Mouse (Mus musculus): ENCODE measurements around the gene Lrmda. TPM values are rescaled to one million over a fixed set of nuclear protein-coding genes. Genes with fewer than 3 reads are reported as not detected.

The Lrmda gene
- total and polyA plus RNA-seq, 2 experiments from 2014 or later: 0.38 to 0.82 TPM

DNA sequence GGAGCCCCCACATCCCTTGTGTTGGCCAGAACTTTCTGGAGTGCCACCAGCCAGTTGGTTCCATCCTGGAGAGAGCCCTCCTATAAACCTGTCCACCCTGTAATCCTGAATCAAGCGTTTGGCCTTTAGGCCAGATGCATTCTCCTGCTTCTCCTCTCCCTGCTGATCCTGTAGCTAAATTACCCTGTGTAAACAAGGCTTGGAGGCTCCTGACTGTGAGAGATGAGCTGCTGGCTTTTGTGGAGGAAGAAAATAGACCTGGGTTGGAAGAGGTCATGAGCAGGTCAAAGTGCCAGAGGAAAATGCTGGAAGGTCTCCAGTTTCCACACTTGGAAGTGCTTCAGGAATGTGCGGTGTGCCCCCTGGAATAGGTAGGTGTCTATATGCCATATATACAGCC, 135.5 kb downstream of the Lrmda start:
- ATAC-seq (ENCODE audit: insufficient read depth, low read depth): no peak
- no peak overlapping the region for H3K4me3 ChIP-seq (ENCODE audit: low read depth, low read length)
- no peak overlapping the region for H3K27ac ChIP-seq (ENCODE audit: low read depth)
- TF ChIP-seq EP300 (IDR thresholded peaks at IDR 0.05; ENCODE audit: low read depth) (no peak), CTCF (IDR thresholded peaks at IDR 0.05; ENCODE audit: low read depth) (no peak)
- H3K9me3 ChIP-seq (replicated peaks; ENCODE audit: control insufficient read depth, low read length): no peaks in the 10 kb centered on the region
- no peaks in the 10 kb centered on the region for H3K36me3 ChIP-seq (replicated peaks; ENCODE audit: control insufficient read depth, insufficient read depth, low read length)
- no peak overlapping the region for H3K4me2 ChIP-seq (ENCODE audit: low read depth, low read length)
- H3K4me1 ChIP-seq (ENCODE audit: control insufficient read depth, insufficient read depth): peaks cover 8% of the 10 kb centered on the region
- WGBS: 24% methylated on average over 2 of the region's 2 CpGs
- H3K27me3 ChIP-seq (ENCODE audit: control insufficient read depth, insufficient read depth, low read length): no peaks in the 10 kb centered on the region
- no peak for DNase-seq (ENCODE audit: low spot score)
- no peak overlapping the region for H3K9ac ChIP-seq (replicated peaks; ENCODE audit: low read depth, low read length)

DNA sequence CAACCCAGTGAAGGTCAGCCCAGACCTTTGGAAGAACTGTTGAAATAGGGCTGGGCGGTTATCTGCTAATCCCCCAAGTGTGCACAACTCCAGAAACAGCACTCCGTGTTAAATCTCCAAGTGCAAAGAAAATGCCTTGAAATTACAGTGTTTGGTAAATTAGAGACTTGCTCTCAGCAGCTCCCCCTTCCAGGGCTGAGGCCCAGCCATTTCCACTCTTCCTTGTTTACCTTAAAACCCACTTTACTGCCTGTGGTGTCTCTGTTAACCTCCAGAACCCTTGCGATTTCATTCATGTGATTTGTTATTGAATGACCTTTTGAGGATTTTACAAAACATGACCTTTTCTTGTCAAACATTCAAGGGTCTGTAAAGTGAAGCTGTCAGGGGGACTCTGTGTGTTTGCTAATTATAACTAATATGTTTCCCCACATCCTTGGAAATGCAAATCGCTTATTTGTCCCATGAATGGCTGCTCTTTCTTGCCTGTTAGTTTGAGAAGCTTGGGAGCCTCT, 136.1 kb downstream of the Lrmda start:
- 59% methylated on average over 4 of the region's 4 CpGs for WGBS
- no peaks in the 10 kb centered on the region for H3K36me3 ChIP-seq (replicated peaks; ENCODE audit: control insufficient read depth, insufficient read depth, low read length)
- no peak for TF ChIP-seq CTCF (IDR thresholded peaks at IDR 0.05; ENCODE audit: low read depth)
- TF ChIP-seq EP300 (IDR thresholded peaks at IDR 0.05; ENCODE audit: low read depth): no peak
- no peaks in the 10 kb centered on the region for H3K9me3 ChIP-seq (replicated peaks; ENCODE audit: control insufficient read depth, low read length)
- H3K27ac ChIP-seq (ENCODE audit: low read depth): no peak overlapping the region
- H3K4me2 ChIP-seq (ENCODE audit: low read depth, low read length): no peak overlapping the region
- DNase-seq (ENCODE audit: low spot score) (no peak), ATAC-seq (ENCODE audit: insufficient read depth, low read depth) (no peak)
- peaks cover 8% of the 10 kb centered on the region for H3K4me1 ChIP-seq (ENCODE audit: control insufficient read depth, insufficient read depth)
- H3K27me3 ChIP-seq (ENCODE audit: control insufficient read depth, insufficient read depth, low read length): no peaks in the 10 kb centered on the region
- no peak overlapping the region for H3K4me3 ChIP-seq (ENCODE audit: low read depth, low read length)
- H3K9ac ChIP-seq (replicated peaks; ENCODE audit: low read depth, low read length): no peak overlapping the region

DNA sequence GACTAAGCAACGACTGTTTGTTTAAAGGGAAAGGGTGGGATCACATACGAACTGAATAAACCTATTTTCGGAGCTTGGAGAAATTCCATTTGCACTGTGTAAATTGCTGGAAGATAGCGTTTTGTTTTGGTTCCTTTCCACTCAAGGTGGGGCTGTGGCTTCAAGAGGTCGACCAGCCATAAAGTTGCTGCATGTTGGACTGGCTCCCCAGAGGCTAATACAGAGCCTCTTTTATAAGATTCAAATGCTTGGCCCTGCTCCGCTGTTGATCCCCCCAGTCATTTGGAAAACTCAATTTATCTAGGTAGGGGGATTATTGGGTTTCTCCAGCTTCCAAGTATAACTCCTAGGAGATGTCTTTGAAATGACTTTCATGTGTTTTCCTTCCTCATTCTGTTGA, 137.5 kb downstream of the Lrmda start:
- Histone ChIP-seq H3K36me3 (replicated peaks; ENCODE audit: control insufficient read depth, insufficient read depth, low read length) (no peaks in the 10 kb centered on the region), H3K27ac (ENCODE audit: low read depth) (no peak overlapping the region), H3K4me3 (ENCODE audit: low read depth, low read length) (no peak overlapping the region), H3K9me3 (replicated peaks; ENCODE audit: control insufficient read depth, low read length) (no peaks in the 10 kb centered on the region), H3K4me2 (ENCODE audit: low read depth, low read length) (no peak overlapping the region), H3K9ac (replicated peaks; ENCODE audit: low read depth, low read length) (no peak overlapping the region), H3K27me3 (ENCODE audit: control insufficient read depth, insufficient read depth, low read length) (no peaks in the 10 kb centered on the region), H3K4me1 (ENCODE audit: control insufficient read depth, insufficient read depth) (peaks cover 8% of the 10 kb centered on the region)
- no peak for DNase-seq (ENCODE audit: low spot score)
- ATAC-seq (ENCODE audit: insufficient read depth, low read depth): no peak
- WGBS: 55% methylated on average over 6 of the region's 6 CpGs
- TF ChIP-seq CTCF (IDR thresholded peaks at IDR 0.05; ENCODE audit: low read depth) (no peak), EP300 (IDR thresholded peaks at IDR 0.05; ENCODE audit: low read depth) (no peak)

DNA sequence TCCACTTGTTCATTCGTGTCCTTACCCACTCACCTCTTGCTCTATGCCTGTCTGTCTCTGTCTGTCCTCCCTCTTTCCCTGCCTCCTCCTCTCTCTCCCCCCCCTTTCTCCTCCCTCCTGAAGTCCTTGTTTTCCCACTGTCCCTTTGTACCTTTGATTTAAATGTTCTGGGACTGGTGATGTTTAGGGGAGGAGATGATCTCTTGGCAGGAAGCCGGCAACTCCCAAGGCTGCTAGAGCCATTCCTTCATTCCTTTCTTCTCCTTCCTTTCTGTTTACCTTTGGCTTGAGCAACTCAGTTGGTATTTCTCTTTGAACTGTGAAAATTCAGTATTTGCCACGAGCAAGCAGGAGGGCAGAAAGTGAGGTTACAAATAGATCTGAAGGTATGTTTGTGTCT, 141.9 kb downstream of the Lrmda start:
- Histone ChIP-seq H3K36me3 (replicated peaks; ENCODE audit: control insufficient read depth, insufficient read depth, low read length) (no peaks in the 10 kb centered on the region), H3K27ac (ENCODE audit: low read depth) (no peak overlapping the region), H3K27me3 (ENCODE audit: control insufficient read depth, insufficient read depth, low read length) (no peaks in the 10 kb centered on the region), H3K4me3 (ENCODE audit: low read depth, low read length) (no peak overlapping the region), H3K4me2 (ENCODE audit: low read depth, low read length) (no peak overlapping the region), H3K4me1 (ENCODE audit: control insufficient read depth, insufficient read depth) (no peaks in the 10 kb centered on the region), H3K9me3 (replicated peaks; ENCODE audit: control insufficient read depth, low read length) (no peaks in the 10 kb centered on the region), H3K9ac (replicated peaks; ENCODE audit: low read depth, low read length) (no peak overlapping the region)
- no peak for ATAC-seq (ENCODE audit: insufficient read depth, low read depth)
- WGBS: 38% methylated on average over 3 of the region's 3 CpGs
- TF ChIP-seq CTCF (IDR thresholded peaks at IDR 0.05; ENCODE audit: low read depth) (no peak), EP300 (IDR thresholded peaks at IDR 0.05; ENCODE audit: low read depth) (no peak)
- no peak for DNase-seq (ENCODE audit: low spot score)

DNA sequence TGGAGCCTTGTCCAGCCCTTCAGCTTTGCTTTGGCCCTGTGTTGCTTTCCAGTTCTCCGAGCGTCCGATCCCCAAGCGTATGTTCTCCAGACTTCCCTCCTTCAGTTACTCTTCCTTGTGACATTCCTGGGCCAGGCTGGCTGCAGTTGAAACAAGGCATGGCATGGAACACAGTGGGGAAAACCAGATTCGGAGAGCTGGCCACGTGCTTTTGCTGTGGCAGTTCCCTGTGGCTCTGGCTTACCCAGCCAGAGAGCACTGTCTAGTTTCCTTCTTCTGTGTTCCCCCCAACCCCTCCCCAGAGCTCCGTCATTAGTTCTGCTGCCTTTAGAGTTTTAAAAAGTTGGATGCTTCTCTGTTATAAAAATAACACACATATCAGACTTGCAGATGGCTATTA, 147.8 kb downstream of the Lrmda start:
- Histone ChIP-seq H3K9me3 (replicated peaks; ENCODE audit: control insufficient read depth, low read length) (no peaks in the 10 kb centered on the region), H3K4me1 (ENCODE audit: control insufficient read depth, insufficient read depth) (peaks cover 5% of the 10 kb centered on the region; the same call in 1 of the 2 replicates), H3K4me3 (ENCODE audit: low read depth, low read length) (no peak overlapping the region; the same call in 1 of the 2 replicates), H3K27ac (ENCODE audit: low read depth) (no peak overlapping the region), H3K36me3 (replicated peaks; ENCODE audit: control insufficient read depth, insufficient read depth, low read length) (no peaks in the 10 kb centered on the region), H3K4me2 (ENCODE audit: low read depth, low read length) (peak overlapping the region; percentile 39), H3K27me3 (ENCODE audit: control insufficient read depth, insufficient read depth, low read length) (no peaks in the 10 kb centered on the region), H3K9ac (replicated peaks; ENCODE audit: low read depth, low read length) (no peak overlapping the region)
- TF ChIP-seq CTCF (IDR thresholded peaks at IDR 0.05; ENCODE audit: low read depth) (no peak), EP300 (IDR thresholded peaks at IDR 0.05; ENCODE audit: low read depth) (no peak)
- WGBS: 25% methylated on average over 7 of the region's 7 CpGs
- ATAC-seq (ENCODE audit: insufficient read depth, low read depth) (peak; percentile 33; the same call in 1 of the 2 replicates), DNase-seq (ENCODE audit: low spot score) (peak; percentile 15)

Measured in heart, postnatal 0 days (tissue).